Mouse (Mus musculus): ENCODE results near the gene Gpatch8.

Gene Gpatch8

GRCm38 (mm10) chr11:102556031-102556715 lies at the start of gene Gpatch8:
TSS of gene Gpatch8 (minus strand) at chr11:102556392.
- DNase-seq (ENCODE audit: low read depth, low spot score), result peak; percentile 100

GRCm38 (mm10) chr11:102604777-102605552 lies 48.8 kb upstream of the Gpatch8 start:
- DNase-seq (ENCODE audit: low read depth, low spot score), result peak; percentile 73

- peak; percentile 94 for DNase-seq (ENCODE audit: low read depth, low spot score)
Measured at GRCm38 (mm10) chr11:102604010-102604584, 47.9 kb upstream of the Gpatch8 start, which contains the start of gene Fzd2. TSS of gene Fzd2 (plus strand) at chr11:102604396.

GRCm38 (mm10) chr11:102603496-102603850 lies 47.3 kb upstream of the Gpatch8 start:
- peak; percentile 81 for DNase-seq (ENCODE audit: low read depth, low spot score)

- no peak for DNase-seq (ENCODE audit: low read depth, low spot score)
Measured at GRCm38 (mm10) chr11:102602816-102603495, 46.8 kb upstream of the Gpatch8 start.

DNA sequence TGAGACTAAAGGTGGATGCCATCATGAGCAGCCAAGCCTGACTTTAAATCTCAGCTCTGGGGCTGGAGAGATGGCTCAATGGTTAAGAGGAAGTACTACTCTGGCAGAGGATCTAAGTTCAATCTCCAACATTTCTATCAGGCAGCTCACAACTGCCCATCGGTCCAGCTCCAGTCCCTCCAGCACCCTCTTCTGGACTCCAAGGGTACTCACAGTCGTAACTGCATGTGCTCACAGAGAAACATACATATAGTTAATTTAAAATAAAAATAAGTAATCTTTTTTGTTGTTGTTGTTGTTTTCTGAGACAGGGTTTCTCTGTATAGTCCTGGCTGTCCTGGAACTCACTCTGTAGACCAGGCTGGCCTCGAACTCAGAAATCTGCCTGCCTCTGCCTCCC lies 43.7 kb upstream of the Gpatch8 start:
- no peak for DNase-seq (ENCODE audit: low read depth, low spot score)

GRCm38 (mm10) chr11:102595341-102595820 lies 39.2 kb upstream of the Gpatch8 start:
- DNase-seq (ENCODE audit: low read depth, low spot score), result no peak

DNA sequence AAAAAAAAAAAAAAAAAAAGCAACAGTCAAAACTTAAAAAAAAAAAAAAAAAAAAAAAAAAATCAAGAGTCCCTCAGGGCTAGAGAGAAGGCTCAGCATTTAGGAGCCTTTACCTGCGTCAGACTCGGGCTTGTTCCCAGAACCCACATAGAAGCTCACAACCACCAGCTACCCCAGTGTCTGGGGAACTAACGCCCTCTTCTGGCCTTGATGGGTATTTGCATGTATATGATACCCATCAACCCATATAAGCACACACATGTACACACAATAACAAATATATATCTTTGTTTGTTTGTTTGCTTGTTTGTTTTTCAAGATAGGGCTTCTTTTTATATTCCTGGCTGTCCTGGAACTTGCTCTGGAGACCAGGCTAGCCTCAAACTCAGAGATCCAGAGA lies 31.4 kb upstream of the Gpatch8 start:
- no peak for DNase-seq (ENCODE audit: low read depth, low spot score)

DNA sequence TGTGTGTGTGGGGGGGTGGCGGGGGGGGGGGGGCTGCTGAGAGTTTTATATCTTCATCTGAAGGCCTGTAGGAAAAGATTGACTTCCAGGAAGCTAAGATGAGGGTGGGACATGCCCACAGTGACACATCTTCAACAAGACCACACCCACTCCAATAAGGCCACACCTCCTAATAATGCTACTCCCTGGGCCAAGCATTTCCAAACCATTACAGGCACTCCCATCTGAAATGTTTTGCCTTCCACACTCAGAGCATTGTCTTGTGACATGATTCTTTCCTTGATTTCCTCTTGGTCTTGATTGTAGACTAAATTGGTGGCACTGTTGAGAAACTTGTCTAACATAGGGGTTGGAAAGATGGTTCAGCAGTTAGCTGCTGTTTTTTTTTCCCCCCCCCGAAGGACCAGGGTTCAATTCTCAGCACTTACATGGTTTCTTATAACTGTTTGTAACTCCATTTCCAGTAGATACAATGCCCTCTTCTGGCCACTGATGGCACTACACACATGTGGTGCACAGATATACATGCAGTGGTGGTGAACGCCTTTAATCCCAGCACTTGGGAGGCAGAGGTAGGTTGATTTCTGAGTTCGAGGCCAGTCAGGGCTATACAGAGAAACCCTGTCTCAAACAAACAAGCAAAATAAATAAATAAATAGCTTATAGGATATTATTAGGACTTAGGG lies 30.4 kb upstream of the Gpatch8 start:
- no peak for DNase-seq (ENCODE audit: low read depth, low spot score)

- no peak for DNase-seq (ENCODE audit: low read depth, low spot score)
Measured at GRCm38 (mm10) chr11:102582736-102583135, 26.5 kb upstream of the Gpatch8 start.

GRCm38 (mm10) chr11:102582016-102582610 lies 25.9 kb upstream of the Gpatch8 start:
- no peak for DNase-seq (ENCODE audit: low read depth, low spot score)

DNA sequence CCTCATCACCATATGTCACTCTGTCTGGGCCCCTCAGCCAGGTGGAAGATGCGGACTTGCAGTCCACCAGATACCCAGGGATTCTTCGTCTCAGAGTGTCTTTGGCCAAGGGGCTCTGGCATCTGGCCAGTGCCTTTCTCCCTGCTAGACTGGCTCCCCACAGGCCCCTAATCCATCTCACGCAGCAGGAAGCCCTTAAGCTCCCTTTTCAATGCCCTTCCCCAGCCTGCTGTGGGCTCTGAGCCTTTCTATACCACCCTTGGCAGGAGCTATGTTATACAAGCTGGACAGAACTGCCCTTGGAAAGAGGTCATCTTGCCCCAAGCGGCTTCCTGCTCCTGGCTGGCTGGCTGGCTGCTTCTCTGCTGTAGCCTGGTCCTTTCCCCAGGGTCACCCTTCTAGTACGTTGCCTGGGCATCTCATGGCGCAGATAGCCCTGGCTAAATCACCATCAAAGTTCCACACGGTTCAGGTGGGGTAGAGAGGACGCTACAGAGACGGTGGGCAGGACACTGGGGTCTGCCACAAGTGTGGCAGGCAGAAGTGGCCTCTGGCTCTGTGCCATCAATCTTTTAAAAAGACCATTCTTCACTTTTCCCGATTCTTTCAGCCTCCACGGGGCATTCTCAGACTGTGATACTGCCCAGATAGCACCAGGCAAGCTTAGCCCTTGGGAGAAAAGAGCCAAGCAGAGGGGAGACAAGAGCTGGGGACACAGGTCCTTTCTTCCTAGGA lies 25.3 kb upstream of the Gpatch8 start:
- no peak for DNase-seq (ENCODE audit: low read depth, low spot score)

- DNase-seq (ENCODE audit: low read depth, low spot score), result no peak
Measured at GRCm38 (mm10) chr11:102580034-102580330, 23.8 kb upstream of the Gpatch8 start.

DNA sequence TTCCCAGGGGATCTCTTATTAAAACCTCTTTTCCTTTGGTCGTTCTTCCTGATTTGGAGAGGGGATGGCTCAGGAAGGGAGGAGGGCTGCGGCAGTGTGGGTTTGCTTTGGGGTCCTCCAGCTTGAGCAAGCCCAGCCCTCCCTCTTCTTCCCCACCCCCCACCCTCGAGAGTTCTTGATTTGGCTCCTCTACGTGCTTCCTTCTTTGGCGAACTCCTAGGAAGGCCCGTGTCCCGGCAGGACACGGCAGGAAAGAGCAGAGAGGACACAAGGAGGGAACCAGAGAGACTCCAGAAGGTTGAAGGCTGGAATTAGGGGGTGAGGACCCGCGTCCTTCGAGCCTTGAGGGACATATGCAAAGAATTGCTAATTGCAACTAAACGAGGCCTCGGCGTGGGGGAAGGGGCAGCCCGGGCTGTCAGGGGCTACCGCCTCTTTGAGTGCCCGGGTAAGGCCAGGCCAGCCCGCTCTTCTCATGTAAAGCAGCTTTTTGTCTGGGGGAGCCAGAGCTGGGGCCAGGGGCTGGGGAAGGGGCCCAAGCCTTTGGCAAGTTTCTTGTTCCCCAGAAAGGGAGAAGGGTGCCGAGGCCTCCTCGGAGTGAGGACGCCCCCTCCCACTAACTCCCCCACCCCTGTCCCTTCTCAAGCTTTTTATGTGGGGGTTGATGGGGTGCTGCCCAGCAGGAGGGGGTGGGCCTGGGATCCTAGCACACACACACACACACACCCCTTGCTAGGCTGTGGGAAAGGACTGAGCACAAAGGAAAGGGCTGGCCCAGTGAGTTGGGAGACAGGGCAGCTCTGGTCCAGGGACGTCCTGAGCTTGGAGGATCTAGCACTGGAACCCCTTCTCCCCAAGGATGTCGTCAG lies 23.2 kb upstream of the Gpatch8 start, which contains the start of gene Gm11627:
Gm11627 (minus strand) TSS at position 297 of the 869 bp plus-strand sequence.
- DNase-seq (ENCODE audit: low read depth, low spot score), result no peak

- peak; percentile 90 for DNase-seq (ENCODE audit: low read depth, low spot score)
Measured at GRCm38 (mm10) chr11:102578341-102579118, 22.3 kb upstream of the Gpatch8 start.

DNA sequence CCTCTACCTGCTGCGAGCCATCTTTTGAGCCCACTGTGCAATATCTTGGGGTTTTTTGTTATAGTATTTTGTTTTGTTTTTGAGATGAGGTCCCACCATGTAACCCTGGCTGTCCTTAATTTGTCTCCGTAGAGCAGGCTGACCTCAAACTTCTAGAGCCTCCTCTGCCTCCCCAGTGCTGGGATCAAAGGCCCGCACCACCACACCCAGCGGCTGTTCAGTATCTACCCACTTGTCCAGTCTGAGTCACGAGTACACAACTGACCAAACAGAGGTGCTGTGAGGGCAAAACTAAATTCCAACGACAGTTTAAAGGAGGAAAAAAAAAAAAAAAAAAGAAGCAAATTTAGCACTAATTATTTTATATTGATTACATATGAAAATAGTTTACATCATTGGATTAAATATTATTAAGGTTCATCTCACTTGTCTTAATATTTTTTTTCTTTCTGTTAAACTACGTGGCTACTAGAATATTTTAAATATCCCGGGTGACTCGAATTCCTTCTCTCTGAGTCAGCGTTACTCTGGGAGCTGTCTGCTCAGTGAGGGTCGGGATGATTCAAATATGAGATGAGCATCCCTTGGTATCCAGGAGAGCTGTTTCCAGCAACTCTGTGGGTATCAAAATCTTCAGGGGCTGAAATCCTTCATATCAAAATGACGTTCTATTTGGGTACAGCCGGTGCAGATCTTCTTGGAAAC lies 20.0 kb upstream of the Gpatch8 start:
- no peak for DNase-seq (ENCODE audit: low read depth, low spot score)

DNA sequence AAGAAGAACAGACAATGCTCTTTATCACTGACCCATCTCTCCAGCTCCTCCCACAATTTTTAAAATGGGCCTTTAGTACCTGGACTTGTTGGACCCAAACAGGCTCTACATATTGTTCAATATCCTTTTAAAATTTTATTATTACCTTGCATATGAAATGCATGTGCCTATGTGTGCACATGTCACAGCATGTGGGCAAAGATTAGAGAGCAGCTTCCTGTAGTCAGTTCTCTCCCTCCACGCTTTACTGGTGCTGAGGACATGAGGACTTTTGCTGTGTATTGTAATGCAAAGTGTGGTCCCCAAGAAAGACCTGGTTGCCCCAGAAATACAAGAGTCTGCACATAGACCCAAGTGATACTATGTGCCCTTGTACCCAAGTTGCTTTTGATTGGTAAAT lies 18.8 kb upstream of the Gpatch8 start:
- DNase-seq (ENCODE audit: low read depth, low spot score), result no peak
